Mouse (Mus musculus) hindbrain, embryonic 12.5 days (tissue): ENCODE results near the gene Zfp692. TPM values are rescaled to one million over a fixed set of nuclear protein-coding genes. Genes with fewer than 3 reads are reported as not detected.

Source experiments
- ATAC-seq: fragments of 200-750 bp; cut with Nextera tagmentation; 2 replicates; pipeline ENCODE4 v1.8.0; 2017; ENCODE audit warnings: moderate TSS enrichment; ENCODE audit not compliant: low FRiP score
- H3K27ac ChIP-seq: fragments of 300-500 bp; sonication (generic); 2 replicates; pipeline ENCODE4 v1.5.1; 2016; ENCODE audit warnings: mild to moderate bottlenecking
- H3K27me3 ChIP-seq: fragments of 300-500 bp; sonication (generic); 2 replicates; pipeline ENCODE4 v1.6.1; 2016; ENCODE audit warnings: mild to moderate bottlenecking
- H3K36me3 ChIP-seq: fragments of 300-500 bp; sonication (generic); 2 replicates; pipeline ENCODE4 v1.6.1; 2016; ENCODE audit warnings: mild to moderate bottlenecking
- H3K4me1 ChIP-seq: fragments of 300-500 bp; sonication (generic); 2 replicates; pipeline ENCODE4 v1.6.1; 2016
- H3K4me2 ChIP-seq: fragments of 300-500 bp; sonication (generic); replicated peaks from 2 replicates; pipeline ENCODE4 v1.6.1; 2016; ENCODE audit warnings: mild to moderate bottlenecking
- H3K4me3 ChIP-seq: fragments of 300-500 bp; sonication (generic); 2 replicates; pipeline ENCODE4 v1.5.1; 2016; ENCODE audit warnings: mild to moderate bottlenecking
- H3K9ac ChIP-seq: fragments of 300-500 bp; sonication (generic); 2 replicates; pipeline ENCODE4 v1.6.1; 2016; ENCODE audit warnings: mild to moderate bottlenecking, moderate library complexity
- H3K9me3 ChIP-seq: fragments of 300-500 bp; sonication (generic); replicated peaks from 2 replicates; pipeline ENCODE4 v1.6.1; 2016; ENCODE audit warnings: mild to moderate bottlenecking
- WGBS: fragments of 180-500 bp; shearing (Covaris S2); methylation state at CpG from one replicate; pipeline ENCODE4 v1.1.7; 2016; 5-methylcytosine and 5-hydroxymethylcytosine counted together
- polyA plus RNA-seq: library from polyadenylated mRNA; unstranded; fragments of >200 nt; fragmentation: Nextera tagmentation; extraction: Ambion mirVana; gene quantifications from 2 replicates; pipeline ENCODE4 v1.2.1, GENCODE M21; 2016

The Zfp692 gene
- polyA plus RNA-seq, 1 experiment from 2014 or later, result 24.5 TPM

GRCm38 (mm10) chr11:58315536-58316168, 8.8 kb downstream of the Zfp692 start:
- Histone ChIP-seq H3K27me3 (no peaks in the 10 kb centered on the region), H3K4me1 (no peaks in the 10 kb centered on the region), H3K4me3 (no peak overlapping the region), H3K36me3 (peaks cover 48% of the 10 kb centered on the region), H3K4me2 (no peak overlapping the region), H3K9ac (no peak overlapping the region), H3K9me3 (no peaks in the 10 kb centered on the region), H3K27ac (no peak overlapping the region)
- WGBS, result 91% methylated on average over 5 of the region's 5 CpGs
- no peak for ATAC-seq

DNA sequence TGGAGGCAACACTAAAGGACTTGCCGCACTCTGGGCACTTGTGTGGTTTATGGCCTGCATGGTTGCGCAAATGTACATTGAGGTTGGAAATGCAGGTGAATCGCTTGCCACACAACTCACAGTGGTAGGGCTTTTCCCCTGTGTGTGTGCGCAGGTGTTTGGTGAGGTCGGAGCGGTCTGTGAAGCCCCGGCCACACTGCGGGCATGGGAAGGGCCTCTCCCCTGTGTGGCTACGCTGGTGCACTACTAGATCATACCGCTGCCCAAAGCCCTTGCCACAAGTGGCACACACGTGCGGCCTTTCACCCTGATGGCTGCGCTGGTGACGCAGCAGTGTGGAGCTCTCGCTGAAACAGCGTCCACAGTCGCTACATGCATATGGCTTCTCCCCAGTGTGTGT, 9.5 kb downstream of the Zfp692 start:
- Histone ChIP-seq H3K4me1 (no peaks in the 10 kb centered on the region), H3K36me3 (peaks cover 43% of the 10 kb centered on the region), H3K4me2 (no peak overlapping the region), H3K27ac (no peak overlapping the region), H3K9ac (no peak overlapping the region), H3K4me3 (no peak overlapping the region), H3K9me3 (no peaks in the 10 kb centered on the region), H3K27me3 (no peaks in the 10 kb centered on the region)
- ATAC-seq, result no peak
- 88% methylated on average over 17 of the region's 17 CpGs for WGBS

GRCm38 (mm10) chr11:58316768-58317390, 10.0 kb downstream of the Zfp692 start:
- ATAC-seq, result no peak
- peaks cover 38% of the 10 kb centered on the region for H3K36me3 ChIP-seq
- no peak overlapping the region for H3K4me3 ChIP-seq
- WGBS, result 76% methylated on average over 28 of the region's 28 CpGs
- H3K27ac ChIP-seq, result no peak overlapping the region
- H3K27me3 ChIP-seq, result no peaks in the 10 kb centered on the region
- H3K4me1 ChIP-seq, result peaks cover 4% of the 10 kb centered on the region
- no peaks in the 10 kb centered on the region for H3K9me3 ChIP-seq
- no peak overlapping the region for H3K9ac ChIP-seq
- H3K4me2 ChIP-seq, result no peak overlapping the region

GRCm38 (mm10) chr11:58322824-58323569, 16.1 kb downstream of the Zfp692 start:
- under 1% methylated on average over 62 of the region's 63 CpGs for WGBS
- H3K36me3 ChIP-seq, result peaks cover 20% of the 10 kb centered on the region

DNA sequence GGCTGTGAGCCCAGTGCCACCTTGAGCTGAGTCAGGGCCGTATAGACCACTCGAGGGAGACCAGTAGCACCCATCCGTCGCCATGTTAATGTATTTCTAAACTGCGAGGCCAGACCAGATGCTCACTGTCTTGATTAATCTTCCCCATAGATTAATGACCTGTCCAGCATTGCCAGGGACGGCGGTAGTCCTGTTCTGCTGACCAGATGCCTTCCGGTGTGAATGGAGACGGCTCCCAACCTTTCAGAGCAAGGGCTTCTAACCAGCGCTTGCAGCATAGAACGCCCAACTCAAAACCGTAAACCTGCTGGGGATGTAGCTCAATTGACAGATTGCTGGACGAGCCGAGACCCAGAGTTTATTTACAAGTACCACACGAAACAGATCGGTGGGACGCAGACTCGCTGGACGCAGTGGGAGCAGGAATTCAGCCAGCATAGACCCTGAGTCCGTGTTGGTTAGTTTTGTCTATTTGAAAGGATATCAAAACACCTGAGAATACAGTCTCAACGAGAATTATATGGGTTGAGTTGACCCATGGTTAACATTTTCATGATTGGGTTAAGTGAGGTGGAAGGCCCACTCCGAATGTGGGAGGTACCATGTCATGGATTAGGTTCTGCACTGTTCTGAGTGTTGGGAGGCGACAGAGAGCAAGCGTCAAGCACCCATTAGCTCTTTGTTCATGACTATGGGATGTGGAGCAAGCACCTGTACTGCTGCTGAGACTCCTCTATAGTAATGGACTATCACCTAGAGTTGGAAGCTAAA, 16.9 kb downstream of the Zfp692 start:
- H3K36me3 ChIP-seq, result peaks cover 19% of the 10 kb centered on the region
- H3K4me3 ChIP-seq, result peak overlapping the region; percentile 79
- H3K4me1 ChIP-seq, result peaks cover 14% of the 10 kb centered on the region
- H3K9me3 ChIP-seq, result no peaks in the 10 kb centered on the region
- peak overlapping the region; percentile 91 for H3K9ac ChIP-seq
- 17% methylated on average over 24 of the region's 24 CpGs for WGBS
- peak overlapping the region; percentile 97 for H3K27ac ChIP-seq
- ATAC-seq, result peak; percentile 15; the same call in 1 of the 2 replicates
- peak overlapping the region; percentile 78 for H3K4me2 ChIP-seq
- H3K27me3 ChIP-seq, result no peaks in the 10 kb centered on the region

More at GRCm38 (mm10) chr11:58322824-58323569, 16.1 kb downstream of the Zfp692 start:
- H3K4me2 ChIP-seq, result peak overlapping the region; percentile 78
- H3K4me1 ChIP-seq, result peaks cover 14% of the 10 kb centered on the region
- H3K27me3 ChIP-seq, result no peaks in the 10 kb centered on the region
- peak overlapping the region; percentile 97 for H3K27ac ChIP-seq
- H3K9me3 ChIP-seq, result no peaks in the 10 kb centered on the region
- ATAC-seq, result peak; percentile 99
- H3K9ac ChIP-seq, result peak overlapping the region; percentile 91
- peak overlapping the region; percentile 79 for H3K4me3 ChIP-seq

DNA sequence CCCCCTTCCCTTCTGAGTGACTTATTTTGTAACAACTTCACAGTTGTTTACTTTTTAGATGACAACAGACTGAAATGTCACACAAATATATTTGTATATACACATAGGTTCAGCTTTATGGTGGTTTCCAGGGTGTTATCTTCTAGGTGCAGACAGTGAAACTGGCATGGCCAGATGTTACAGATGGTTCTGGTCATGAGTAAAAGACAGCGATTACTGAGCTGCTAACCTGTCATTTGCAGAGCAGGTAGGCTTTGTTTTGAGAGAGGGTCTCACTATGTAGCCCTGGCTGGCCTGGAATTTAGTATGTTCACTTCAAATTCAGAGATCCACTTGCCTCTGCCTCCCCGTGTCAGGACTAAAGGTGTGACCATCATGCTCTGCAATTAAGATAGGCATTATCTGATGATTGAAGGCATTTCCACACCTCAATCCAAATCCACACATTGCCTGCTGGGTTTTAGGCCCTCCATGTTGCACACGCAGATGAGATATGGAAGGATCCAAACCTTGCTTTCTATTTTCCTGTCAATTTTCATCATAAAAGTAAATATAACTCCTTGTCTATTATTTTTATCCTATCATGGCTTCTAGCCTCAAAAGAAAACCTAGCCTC, 17.9 kb downstream of the Zfp692 start:
- peaks cover 22% of the 10 kb centered on the region for H3K4me1 ChIP-seq
- H3K27me3 ChIP-seq, result no peaks in the 10 kb centered on the region
- no peak overlapping the region for H3K27ac ChIP-seq
- H3K4me3 ChIP-seq, result no peak overlapping the region
- ATAC-seq, result no peak
- H3K36me3 ChIP-seq, result peaks cover 13% of the 10 kb centered on the region
- 84% methylated on average over 3 of the region's 3 CpGs for WGBS
- no peak overlapping the region for H3K4me2 ChIP-seq
- H3K9ac ChIP-seq, result no peak overlapping the region
- no peaks in the 10 kb centered on the region for H3K9me3 ChIP-seq

DNA sequence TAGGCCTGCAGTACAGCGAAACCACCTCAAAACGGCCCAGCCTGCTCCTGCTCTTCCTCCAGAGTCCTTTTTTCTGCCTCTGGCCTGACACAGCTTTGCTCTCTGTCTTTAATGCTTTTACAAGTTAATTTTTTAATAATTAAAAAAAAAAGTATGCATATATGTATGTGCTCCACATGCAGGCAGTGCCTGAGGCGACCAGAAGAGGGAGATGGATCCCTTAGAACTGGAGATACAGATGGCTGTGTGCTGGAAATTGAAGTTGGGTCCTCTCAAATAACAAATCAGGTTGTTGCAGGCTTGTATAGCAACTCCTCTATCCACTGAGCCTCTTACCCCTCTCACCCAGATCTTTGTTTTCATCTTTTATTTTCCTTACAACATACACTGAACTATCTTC, 19.9 kb downstream of the Zfp692 start:
- no peaks in the 10 kb centered on the region for H3K27me3 ChIP-seq
- no peak overlapping the region for H3K4me3 ChIP-seq
- H3K36me3 ChIP-seq, result peaks cover 13% of the 10 kb centered on the region
- no peak overlapping the region for H3K9ac ChIP-seq
- 92% methylated on average over 3 of the region's 3 CpGs for WGBS
- no peaks in the 10 kb centered on the region for H3K9me3 ChIP-seq
- H3K4me2 ChIP-seq, result no peak overlapping the region
- no peak for ATAC-seq
- H3K27ac ChIP-seq, result no peak overlapping the region
- H3K4me1 ChIP-seq, result peaks cover 27% of the 10 kb centered on the region

DNA sequence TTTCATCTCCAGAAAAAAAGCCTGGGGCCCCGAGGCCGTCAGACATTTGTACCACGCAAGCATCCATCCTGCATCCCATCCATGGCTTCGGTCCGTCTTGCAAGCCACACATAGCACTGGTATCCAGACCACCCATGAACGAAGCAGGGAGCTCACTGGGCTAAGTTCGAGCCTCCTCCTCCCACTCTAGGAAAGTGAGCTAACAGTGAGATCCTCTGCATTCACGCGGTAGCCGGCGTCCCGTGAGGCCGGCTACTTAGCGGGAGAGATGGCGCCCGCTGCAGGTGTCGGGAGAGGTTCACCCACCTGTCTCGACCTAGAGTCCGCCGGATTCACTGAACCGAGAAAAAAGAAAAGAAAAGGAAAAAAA, 23.0 kb downstream of the Zfp692 start:
- H3K9ac ChIP-seq, result peak overlapping the region; percentile 90
- H3K4me1 ChIP-seq, result peaks cover 32% of the 10 kb centered on the region
- H3K9me3 ChIP-seq, result no peaks in the 10 kb centered on the region
- H3K27ac ChIP-seq, result peak overlapping the region; percentile 60
- H3K4me3 ChIP-seq, result peak overlapping the region; percentile 83
- peak; percentile 43 for ATAC-seq
- H3K27me3 ChIP-seq, result no peaks in the 10 kb centered on the region
- H3K4me2 ChIP-seq, result peak overlapping the region; percentile 92
- H3K36me3 ChIP-seq, result peaks cover 38% of the 10 kb centered on the region
- under 1% methylated on average over 21 of the region's 21 CpGs for WGBS

DNA sequence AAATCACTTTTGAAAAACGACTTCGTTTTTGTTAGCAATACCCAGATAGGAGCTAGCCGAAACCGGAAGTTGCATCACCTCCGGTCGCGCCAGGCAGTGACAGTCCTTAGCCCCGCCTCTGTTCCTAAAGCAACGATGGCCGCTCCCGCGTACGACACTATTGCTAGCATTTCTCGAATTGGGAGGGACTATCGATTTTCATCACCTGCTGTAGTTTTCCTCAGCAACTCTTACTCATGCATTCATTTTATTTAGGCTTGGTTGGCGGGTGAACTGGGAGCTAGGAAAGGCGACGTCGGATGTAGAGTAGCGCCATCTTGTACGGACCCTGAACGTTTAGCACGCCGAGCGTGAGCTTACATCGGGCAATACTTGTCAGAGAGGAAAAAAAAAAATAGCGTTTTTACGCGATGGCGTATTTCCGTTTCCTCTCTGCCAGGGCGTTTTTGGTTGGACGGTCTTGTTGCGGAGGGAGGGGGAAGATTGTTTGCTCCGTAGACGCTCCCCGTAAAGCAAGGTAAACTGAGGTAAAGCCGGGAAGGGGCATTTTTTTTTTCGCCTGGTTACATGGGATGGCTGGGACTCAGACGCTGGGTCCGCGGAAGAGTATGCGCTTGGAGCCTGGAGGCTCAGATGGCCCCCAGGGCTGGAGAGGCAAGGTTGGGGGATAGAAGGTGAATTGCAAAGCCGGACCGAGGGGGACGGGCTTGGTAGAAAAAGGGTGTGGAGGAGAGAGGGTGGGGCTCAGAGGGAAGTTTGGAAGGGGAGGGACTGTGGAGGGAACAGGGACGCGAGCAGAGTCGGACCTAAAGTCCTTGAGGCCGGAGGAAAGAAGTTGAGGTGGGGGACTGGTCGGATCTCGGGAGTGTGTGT, 23.6 kb downstream of the Zfp692 start, which contains the start of the genes Zfp672 and Sh3bp5l:
Gene Zfp672 (minus strand): TSS at position 64 of the 873 bp plus-strand sequence.
Gene Sh3bp5l (plus strand): TSS at position 449 of the 873 bp plus-strand sequence.
- H3K27ac ChIP-seq, result peak within 1 kb of the TSS; percentile 76
- peak within 1 kb of the TSS; percentile 83 for H3K4me3 ChIP-seq
- WGBS, result under 1% methylated on average over 52 of the region's 52 CpGs
- H3K4me1 ChIP-seq, result peaks cover 32% of the 10 kb centered on the region
- peak within 1 kb of the TSS; percentile 92 for H3K4me2 ChIP-seq
- peak within 1 kb of the TSS; percentile 90 for H3K9ac ChIP-seq
- H3K36me3 ChIP-seq, result peaks cover 40% of the 10 kb centered on the region
- H3K9me3 ChIP-seq, result no peaks in the 10 kb centered on the region
- peak; percentile 96 for ATAC-seq
- H3K27me3 ChIP-seq, result no peaks in the 10 kb centered on the region

DNA sequence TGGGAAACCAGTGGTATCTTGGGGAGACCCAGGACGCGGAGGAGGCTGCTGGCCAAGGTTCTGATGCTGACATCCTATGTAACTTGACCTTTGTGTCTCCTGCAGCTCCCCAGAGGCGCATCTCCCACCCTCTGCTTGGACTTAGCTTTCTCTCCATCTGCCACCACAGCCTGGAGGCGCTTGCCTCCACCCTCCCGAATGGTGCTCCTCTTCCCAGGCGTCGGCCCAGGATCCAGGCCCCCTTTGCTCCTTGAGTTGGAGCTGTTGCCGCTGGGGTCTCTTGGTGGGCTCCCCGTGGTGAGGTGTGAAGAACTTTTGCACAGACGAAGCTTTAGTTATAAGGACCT, 24.3 kb downstream of the Zfp692 start:
- no peaks in the 10 kb centered on the region for H3K9me3 ChIP-seq
- peaks cover 44% of the 10 kb centered on the region for H3K36me3 ChIP-seq
- peak overlapping the region; percentile 83 for H3K4me3 ChIP-seq
- H3K4me2 ChIP-seq, result peak overlapping the region; percentile 92
- H3K27ac ChIP-seq, result no peak overlapping the region
- 20% methylated on average over 10 of the region's 10 CpGs for WGBS
- peaks cover 32% of the 10 kb centered on the region for H3K4me1 ChIP-seq
- peak overlapping the region; percentile 90 for H3K9ac ChIP-seq
- ATAC-seq, result no peak; the same call in 1 of the 2 replicates
- H3K27me3 ChIP-seq, result no peaks in the 10 kb centered on the region

- WGBS, result 86% methylated on average over 6 of the region's 6 CpGs
- no peak for ATAC-seq
- H3K36me3 ChIP-seq, result peaks cover 48% of the 10 kb centered on the region
- H3K9ac ChIP-seq, result peak overlapping the region; percentile 90
- no peaks in the 10 kb centered on the region for H3K27me3 ChIP-seq
- peak overlapping the region; percentile 92 for H3K4me2 ChIP-seq
- H3K9me3 ChIP-seq, result no peaks in the 10 kb centered on the region
- peak overlapping the region; percentile 83 for H3K4me3 ChIP-seq
- no peak overlapping the region for H3K27ac ChIP-seq
- peaks cover 32% of the 10 kb centered on the region for H3K4me1 ChIP-seq
Measured at GRCm38 (mm10) chr11:58331546-58331945, 24.7 kb downstream of the Zfp692 start.
